20 mouse cellular contexts compared by ENCODE assay signal in the genomic region with DNA sequence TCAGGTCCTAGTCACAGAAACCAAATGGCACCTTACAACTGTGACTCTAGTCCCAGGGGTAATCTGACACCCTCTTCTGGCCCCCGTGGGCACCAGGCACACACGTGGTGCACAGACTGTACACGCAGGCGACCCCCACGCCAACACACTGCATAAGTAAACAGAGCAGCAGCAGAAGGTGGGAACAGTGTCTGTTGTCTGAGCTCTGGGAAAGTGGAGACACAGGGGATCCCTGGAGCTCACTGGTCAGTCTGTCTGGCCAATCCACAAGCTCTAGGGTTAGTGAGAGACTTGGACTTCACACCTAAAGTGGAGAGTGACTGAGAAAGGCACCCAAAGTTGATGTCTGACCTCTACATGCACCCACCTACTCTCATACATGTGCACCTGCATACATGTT. TPM values are rescaled to one million over a fixed set of nuclear protein-coding genes. Genes with fewer than 3 reads are reported as not detected.
A peak's percentile ranks its signal among the peaks of the same experiment; 100 is the strongest.
DNase-seq lines count a peak whose midpoint lies in the region; ATAC-seq lines count a peak whose summit lies in the region.
"Had no signal": no experiment of that assay in that cellular context is flagged by ENCODE, and none has a peak within 500 bp of the region (broad histone marks: within the 10 kb centered on the region; RNA-seq: fewer than 3 reads in every experiment).

No protein-coding gene starts in this region.

- H3K36me3 ChIP-seq in forebrain, embryonic 14.5 days (ENCODE audit: control insufficient read depth, insufficient read depth, low read length), result peaks cover 15% of the 10 kb centered on the region
- peaks cover 11% of the 10 kb centered on the region for H3K36me3 ChIP-seq in forebrain, embryonic 15.5 days
- H3K36me3 ChIP-seq in liver, embryonic 11.5 days (ENCODE audit: control insufficient read depth, insufficient read depth, low read length), result peaks cover 14% of the 10 kb centered on the region
- H3K36me3 ChIP-seq in neural tube, embryonic 15.5 days, result peaks cover 16% of the 10 kb centered on the region

- DNase-seq in forebrain, embryonic 14.5 days (ENCODE audit: low spot score), result no peak
- DNase-seq in liver, embryonic 11.5 days (ENCODE audit: low spot score), result no peak
- no peak for DNase-seq in liver
- DNase-seq in retina, postnatal 1 day, result peak; percentile 7
- DNase-seq in retina, embryonic 14.5 days (ENCODE audit: low spot score), result no peak
- DNase-seq in embryo, embryonic 11 days, result no peak
- DNase-seq: cerebellum, adult 8-10 months; heart, postnatal 14 days; layer of hippocampus, postnatal 36 days; lung, adult 18-20 months; right cerebral cortex, postnatal 14 days; spleen, adult 18-20 months had no signal

- no peak for ATAC-seq in forebrain, embryonic 14.5 days
- no peak for ATAC-seq in forebrain, embryonic 15.5 days (replicated peaks)
- no peak for ATAC-seq in liver, embryonic 11.5 days (replicated peaks; ENCODE audit: low FRiP score)
- no peak for ATAC-seq in neural tube, embryonic 15.5 days (ENCODE audit: low FRiP score)
- ATAC-seq: intestine, embryonic 16.5 days had no signal

- WGBS in forebrain, embryonic 14.5 days, result 62% methylated on average over 5 of the region's 5 CpGs
- 59% methylated on average over 5 of the region's 5 CpGs for WGBS in forebrain, embryonic 15.5 days
- 47% methylated on average over 5 of the region's 5 CpGs for WGBS in liver, embryonic 11.5 days
- WGBS in neural tube, embryonic 15.5 days, result 45% methylated on average over 5 of the region's 5 CpGs

- H3K27me3 ChIP-seq in forebrain, embryonic 14.5 days (replicated peaks; ENCODE audit: control insufficient read depth, insufficient read depth, low read length), result no peaks in the 10 kb centered on the region
- no peaks in the 10 kb centered on the region for H3K27me3 ChIP-seq in forebrain, embryonic 15.5 days
- no peaks in the 10 kb centered on the region for H3K27me3 ChIP-seq in liver, embryonic 11.5 days (replicated peaks; ENCODE audit: control insufficient read depth, insufficient read depth, low read length)
- no peaks in the 10 kb centered on the region for H3K27me3 ChIP-seq in neural tube, embryonic 15.5 days (replicated peaks)
- H3K27me3 ChIP-seq: hindbrain, embryonic 15.5 days; midbrain, embryonic 12.5 days had no signal

- H3K4me2 ChIP-seq in forebrain, embryonic 14.5 days (ENCODE audit: low read length), result no peak overlapping the region
- H3K4me2 ChIP-seq in forebrain, embryonic 15.5 days (replicated peaks), result no peak overlapping the region
- H3K4me2 ChIP-seq in liver, embryonic 11.5 days, result peak overlapping the region; percentile 28; the same call in 1 of the 2 replicates
- H3K4me2 ChIP-seq in neural tube, embryonic 15.5 days, result peak overlapping the region; percentile 36
- H3K4me2 ChIP-seq: heart, embryonic 12.5 days; midbrain, embryonic 12.5 days had no signal

- 0 out of 2 replicates have a peak overlapping the region, but pooled peaks have one; percentile 5 for H3K27ac ChIP-seq in forebrain, embryonic 14.5 days (ENCODE audit: low read depth, low read length)
- H3K27ac ChIP-seq in forebrain, embryonic 15.5 days (replicated peaks), result no peak overlapping the region
- no peak overlapping the region for H3K27ac ChIP-seq in liver, embryonic 11.5 days (ENCODE audit: low read depth, low read length)
- H3K27ac ChIP-seq in neural tube, embryonic 15.5 days (replicated peaks), result peak overlapping the region; percentile 23; the same call in 1 of the 2 replicates
- H3K27ac ChIP-seq: hindbrain, embryonic 15.5 days; layer of hippocampus, adult 2 months; midbrain, embryonic 12.5 days had no signal

- H3K9ac ChIP-seq in forebrain, embryonic 14.5 days (ENCODE audit: low read length), result no peak overlapping the region
- H3K9ac ChIP-seq in forebrain, embryonic 15.5 days (replicated peaks), result no peak overlapping the region
- peak overlapping the region; percentile 12; the same call in 1 of the 2 replicates for H3K9ac ChIP-seq in liver, embryonic 11.5 days (ENCODE audit: low read depth, low read length)
- no peak overlapping the region for H3K9ac ChIP-seq in neural tube, embryonic 15.5 days (replicated peaks)
- H3K9ac ChIP-seq: heart, embryonic 12.5 days; hindbrain, embryonic 15.5 days; midbrain, embryonic 12.5 days had no signal

- H3K9me3 ChIP-seq in forebrain, embryonic 14.5 days (replicated peaks; ENCODE audit: control insufficient read depth, low read length), result no peaks in the 10 kb centered on the region
- no peaks in the 10 kb centered on the region for H3K9me3 ChIP-seq in forebrain, embryonic 15.5 days
- H3K9me3 ChIP-seq in liver, embryonic 11.5 days (ENCODE audit: control insufficient read depth, low read length), result no peaks in the 10 kb centered on the region
- no peaks in the 10 kb centered on the region for H3K9me3 ChIP-seq in neural tube, embryonic 15.5 days (replicated peaks)
- H3K9me3 ChIP-seq: heart, embryonic 12.5 days; hindbrain, embryonic 15.5 days; midbrain, embryonic 12.5 days had no signal

- peaks cover 9% of the 10 kb centered on the region for H3K4me1 ChIP-seq in forebrain, embryonic 14.5 days (ENCODE audit: control insufficient read depth, insufficient read depth, low read length)
- peaks cover 39% of the 10 kb centered on the region for H3K4me1 ChIP-seq in forebrain, embryonic 15.5 days
- H3K4me1 ChIP-seq in liver, embryonic 11.5 days (replicated peaks; ENCODE audit: control insufficient read depth, insufficient read depth, low read length), result peaks cover 36% of the 10 kb centered on the region
- H3K4me1 ChIP-seq in neural tube, embryonic 15.5 days, result peaks cover 43% of the 10 kb centered on the region

- H3K4me3 ChIP-seq in forebrain, embryonic 14.5 days (ENCODE audit: low read depth, low read length), result no peak overlapping the region
- H3K4me3 ChIP-seq in forebrain, embryonic 15.5 days, result no peak overlapping the region
- no peak overlapping the region for H3K4me3 ChIP-seq in liver, embryonic 11.5 days (ENCODE audit: low read depth, low read length)
- no peak overlapping the region for H3K4me3 ChIP-seq in neural tube, embryonic 15.5 days (replicated peaks)
- H3K4me3 ChIP-seq: heart, embryonic 12.5 days; hindbrain, embryonic 15.5 days; layer of hippocampus, adult 2 months; midbrain, embryonic 12.5 days; myocyte had no signal

RNA-seq across cellular contexts. Expression of a gene that starts 15.2 kb away (rescaled TPM):
- 14.7 and 15.4 TPM in 2 replicates for polyA plus RNA-seq in forebrain, embryonic 14.5 days (2014; fragmentation: Nextera tagmentation; extraction: Ambion mirVana)
- 15.8 and 16.4 TPM in 2 replicates for polyA plus RNA-seq in forebrain, embryonic 15.5 days (2015; fragmentation: Nextera tagmentation; extraction: Ambion mirVana)
- 2.0 and 2.5 TPM in 2 replicates for polyA plus RNA-seq in liver, embryonic 11.5 days (2014; fragmentation: Nextera tagmentation; extraction: Ambion mirVana)
- polyA plus RNA-seq in neural tube, embryonic 15.5 days (2015; fragmentation: Nextera tagmentation; extraction: Ambion mirVana), result 28.7 and 31.1 TPM in 2 replicates

RNA-seq across cellular contexts. Expression of a gene that starts 16.0 kb away (rescaled TPM):
- 1.4 and 1.7 TPM in 2 replicates for polyA plus RNA-seq in forebrain, embryonic 14.5 days (2014; fragmentation: Nextera tagmentation; extraction: Ambion mirVana)
- polyA plus RNA-seq in forebrain, embryonic 15.5 days (2015; fragmentation: Nextera tagmentation; extraction: Ambion mirVana), result 2.0 and 2.4 TPM in 2 replicates
- 0.62 and 0.74 TPM in 2 replicates for polyA plus RNA-seq in liver, embryonic 11.5 days (2014; fragmentation: Nextera tagmentation; extraction: Ambion mirVana)
- polyA plus RNA-seq in neural tube, embryonic 15.5 days (2015; fragmentation: Nextera tagmentation; extraction: Ambion mirVana), result 3.1 and 3.4 TPM in 2 replicates
- polyA plus RNA-seq: heart, embryonic 12.5 days had no signal

RNA-seq across cellular contexts. Expression of a gene that starts 42.5 kb away (rescaled TPM):
- polyA plus RNA-seq in forebrain, embryonic 14.5 days (2014; fragmentation: Nextera tagmentation; extraction: Ambion mirVana), result 0.61 TPM in 2 replicates
- polyA plus RNA-seq in forebrain, embryonic 15.5 days (2015; fragmentation: Nextera tagmentation; extraction: Ambion mirVana), result 1.3 and 1.4 TPM in 2 replicates
- polyA plus RNA-seq in liver, embryonic 11.5 days (2014; fragmentation: Nextera tagmentation; extraction: Ambion mirVana), result 9.9 and 10.6 TPM in 2 replicates
- 1.4 and 4.0 TPM in 2 replicates for polyA plus RNA-seq in neural tube, embryonic 15.5 days (2015; fragmentation: Nextera tagmentation; extraction: Ambion mirVana)

Comparison
In these comparisons a context has a peak if more than half of its experiments do, and no peak if none do; other contexts are left out.
1. H3K27ac ChIP-seq: peak in forebrain, embryonic 14.5 days (single experiment) and neural tube, embryonic 15.5 days (single experiment); none in forebrain, embryonic 15.5 days (single experiment) and liver, embryonic 11.5 days (single experiment).
2. H3K4me2 ChIP-seq: peak in liver, embryonic 11.5 days (single experiment) and neural tube, embryonic 15.5 days (single experiment); none in forebrain, embryonic 14.5 days (single experiment) and forebrain, embryonic 15.5 days (single experiment).